Mouse (Mus musculus) liver, adult 2 months (tissue): ENCODE results near the gene Eef1g. TPM values are rescaled to one million over a fixed set of nuclear protein-coding genes. Genes with fewer than 3 reads are reported as not detected.
"Not testable (repeated sequence)": the region's sequence is repeated elsewhere in the genome, so short reads cannot be mapped to it uniquely, and the experiment has no call there.

ENCODE experiments used
- DNase-seq: peaks from one replicate; pipeline ENCODE4 v3.0.0-alpha.2; 2011; ENCODE audit warnings: low read depth, low spot score; ENCODE audit errors: extremely low read depth
- H3K27ac ChIP-seq: fragments of 200-500 bp; replicated peaks from 2 replicates; pipeline ENCODE4 v1.5.1; 2012; ENCODE audit warnings: low read depth, mild to moderate bottlenecking, control low read depth, inconsistent platforms, low read length; ENCODE audit not compliant: insufficient read depth
- H3K27me3 ChIP-seq: fragments of 200-500 bp; 2 replicates; pipeline ENCODE4 v1.6.1; 2012; ENCODE audit warnings: mild to moderate bottlenecking, moderate library complexity, low read length, inconsistent platforms; ENCODE audit not compliant: control insufficient read depth, insufficient read depth
- H3K36me3 ChIP-seq: fragments of 200-500 bp; 2 replicates; pipeline ENCODE4 v1.6.1; 2012; ENCODE audit warnings: low read length, inconsistent platforms; ENCODE audit not compliant: control insufficient read depth, insufficient read depth
- H3K4me1 ChIP-seq: fragments of 200-500 bp; 2 replicates; pipeline ENCODE4 v1.6.1; 2011; ENCODE audit warnings: low read length; ENCODE audit not compliant: control insufficient read depth, insufficient read depth
- H3K4me3 ChIP-seq: fragments of 200-500 bp; 2 replicates; pipeline ENCODE4 v1.5.1; 2011; ENCODE audit warnings: low read depth, mild to moderate bottlenecking, control low read depth, low read length, moderate library complexity; ENCODE audit not compliant: insufficient read depth
- H3K79me2 ChIP-seq: fragments of 200-500 bp; 2 replicates; pipeline ENCODE4 v1.6.1; 2012; ENCODE audit warnings: inconsistent platforms, mild to moderate bottlenecking, low read length, moderate library complexity; ENCODE audit not compliant: control insufficient read depth, insufficient read depth
- H3K9ac ChIP-seq: fragments of 200-500 bp; 2 replicates; pipeline ENCODE4 v1.6.1; 2012; ENCODE audit warnings: low read depth, mild to moderate bottlenecking, control low read depth, inconsistent platforms, low read length
- CTCF ChIP-seq: fragments of 200-500 bp; IDR thresholded peaks from 2 replicates; pipeline ENCODE4 v1.5.1; 2011; ENCODE audit warnings: low read depth, low read length, control low read depth
- POLR2A ChIP-seq: fragments of 200-500 bp; IDR thresholded peaks from 2 replicates; pipeline ENCODE4 v1.6.1; 2011; ENCODE audit warnings: low read length, control low read depth; ENCODE audit not compliant: insufficient read depth; ENCODE audit errors: extremely low read depth
- WGBS: fragments of 180-500 bp; shearing (Covaris S2); methylation state at CpG from one replicate; pipeline ENCODE4 v1.1.7; 2018; 5-methylcytosine and 5-hydroxymethylcytosine counted together
- polyA plus RNA-seq: library from polyadenylated mRNA; depleted of rRNA; stranded (reverse); fragments of >200 nt; gene quantifications from 2 replicates; pipeline ENCODE4 v1.2.3, GENCODE M21; 2012
- total RNA-seq: library from RNA; depleted of rRNA; stranded (reverse); fragments of >200 nt; gene quantifications from 2 replicates; pipeline ENCODE4 v1.2.3, GENCODE M21; 2014

Gene Eef1g
- total and polyA plus RNA-seq, 2 experiments: 101 to 107 TPM

GRCm38 (mm10) chr19:8997546-8997945 is 30.7 kb downstream of the Eef1g start:
- H3K4me3 ChIP-seq: no peak overlapping the region
- no peak for DNase-seq
- WGBS: 66% methylated on average over 4 of the region's 4 CpGs
- H3K4me1 ChIP-seq: no peaks in the 10 kb centered on the region
- H3K9ac ChIP-seq: no peak overlapping the region
- H3K27ac ChIP-seq: no peak overlapping the region
- TF ChIP-seq POLR2A (no peak), CTCF (no peak)
- H3K36me3 ChIP-seq: peaks cover 2% of the 10 kb centered on the region; the same call in 1 of the 2 replicates
- H3K27me3 ChIP-seq: no peaks in the 10 kb centered on the region
- no peaks in the 10 kb centered on the region; the same call in 1 of the 2 replicates for H3K79me2 ChIP-seq

- TF ChIP-seq CTCF (no peak), POLR2A (no peak)
- 91% methylated on average over 6 of the region's 6 CpGs for WGBS
- no peaks in the 10 kb centered on the region for H3K27me3 ChIP-seq
- H3K9ac ChIP-seq: no peak overlapping the region
- H3K27ac ChIP-seq: no peak overlapping the region
- no peaks in the 10 kb centered on the region; the same call in 1 of the 2 replicates for H3K79me2 ChIP-seq
- no peaks in the 10 kb centered on the region for H3K4me1 ChIP-seq
- H3K4me3 ChIP-seq: no peak overlapping the region
- no peak for DNase-seq
- peaks cover 2% of the 10 kb centered on the region; the same call in 1 of the 2 replicates for H3K36me3 ChIP-seq
Measured at GRCm38 (mm10) chr19:8998546-8998945, 31.7 kb downstream of the Eef1g start.

DNA sequence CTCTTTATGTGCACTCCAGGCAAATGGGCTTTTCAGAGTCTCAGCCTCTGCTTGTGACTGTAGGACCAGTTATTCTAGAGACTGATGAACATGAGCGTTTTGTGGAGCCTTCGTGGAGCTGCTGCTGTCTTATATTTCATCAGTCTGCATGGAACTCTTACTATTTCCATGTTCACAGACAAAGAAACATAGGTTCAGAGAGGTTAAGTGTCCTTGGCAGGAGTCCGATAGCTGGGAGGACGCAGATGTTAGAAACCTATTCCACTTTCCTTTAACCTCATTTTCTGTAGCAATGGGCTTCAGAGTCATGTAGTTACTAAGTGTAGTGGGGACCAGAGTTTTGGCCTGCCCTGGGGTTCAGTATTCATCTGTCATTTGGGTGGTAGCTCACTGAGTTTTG is 32.4 kb downstream of the Eef1g start:
- no peaks in the 10 kb centered on the region; the same call in 1 of the 2 replicates for H3K79me2 ChIP-seq
- no peak overlapping the region for H3K4me3 ChIP-seq
- no peaks in the 10 kb centered on the region for H3K27me3 ChIP-seq
- H3K4me1 ChIP-seq: no peaks in the 10 kb centered on the region
- H3K36me3 ChIP-seq: peaks cover 4% of the 10 kb centered on the region; the same call in 1 of the 2 replicates
- no peak overlapping the region for H3K9ac ChIP-seq
- H3K27ac ChIP-seq: no peak overlapping the region
- TF ChIP-seq POLR2A (no peak), CTCF (no peak)
- DNase-seq: no peak
- WGBS: 86% methylated on average over 4 of the region's 4 CpGs

GRCm38 (mm10) chr19:9006915-9007314 is 40.1 kb downstream of the Eef1g start:
- DNase-seq, H3K36me3 ChIP-seq: not testable (repeated sequence)
- WGBS: 95% methylated on average over 2 of the region's 2 CpGs

GRCm38 (mm10) chr19:9019298-9019697 is 52.5 kb downstream of the Eef1g start:
- Histone ChIP-seq H3K4me3 (no peak overlapping the region), H3K9ac (no peak overlapping the region), H3K79me2 (no peaks in the 10 kb centered on the region), H3K4me1 (no peaks in the 10 kb centered on the region; the same call in 1 of the 2 replicates), H3K27ac (no peak overlapping the region), H3K27me3 (no peaks in the 10 kb centered on the region), H3K36me3 (no peaks in the 10 kb centered on the region; the same call in 1 of the 2 replicates)
- WGBS: 95% methylated on average over 3 of the region's 3 CpGs
- no peak for DNase-seq
- TF ChIP-seq POLR2A: no peak
- TF ChIP-seq CTCF: no peak

More at GRCm38 (mm10) chr19:9006915-9007314, 40.1 kb downstream of the Eef1g start:
- not testable (repeated sequence) for H3K9ac ChIP-seq, H3K27me3 ChIP-seq, H3K27ac ChIP-seq, H3K4me1 ChIP-seq, H3K4me3 ChIP-seq, H3K79me2 ChIP-seq

DNA sequence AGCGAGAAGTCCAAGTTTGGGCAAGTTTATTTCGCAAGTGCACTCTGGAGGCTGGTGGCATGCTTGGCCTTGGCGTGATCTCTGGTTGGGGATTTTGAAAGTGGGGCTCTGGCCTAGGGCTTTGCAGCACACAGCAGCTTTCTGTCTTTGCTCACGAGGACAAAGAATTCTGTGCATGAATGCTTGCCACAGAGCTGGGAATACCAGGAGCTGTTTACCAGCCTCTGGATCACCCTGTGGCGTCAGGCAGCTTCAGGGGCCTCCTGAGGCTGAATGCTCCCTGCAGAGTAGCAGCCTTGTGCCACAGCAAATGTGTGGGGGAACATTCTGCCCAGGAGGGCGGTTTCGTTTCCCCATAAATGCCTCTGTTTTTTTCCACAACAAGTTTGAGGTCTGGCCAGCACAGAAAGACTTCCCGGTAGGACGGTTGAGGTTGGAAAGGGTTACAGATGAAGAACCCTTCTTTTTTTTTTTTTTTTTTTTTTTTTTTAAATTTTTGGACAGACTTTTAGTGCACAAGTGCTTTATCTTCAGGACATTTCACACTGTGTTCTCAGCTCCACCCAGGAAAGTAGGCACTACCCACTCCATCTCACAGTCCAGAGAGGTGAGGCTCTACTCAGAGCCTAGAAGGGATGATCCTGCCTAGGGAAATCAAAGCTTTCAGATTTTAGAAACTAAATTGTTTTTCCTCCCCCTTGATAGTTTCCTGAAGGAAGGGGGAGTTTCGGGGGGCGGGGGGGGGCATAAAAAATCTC is 56.4 kb downstream of the Eef1g start:
- Histone ChIP-seq H3K9ac (no peak overlapping the region), H3K27me3 (no peaks in the 10 kb centered on the region), H3K27ac (no peak overlapping the region), H3K36me3 (no peaks in the 10 kb centered on the region), H3K79me2 (no peaks in the 10 kb centered on the region), H3K4me3 (no peak overlapping the region), H3K4me1 (peaks cover 4% of the 10 kb centered on the region; the same call in 1 of the 2 replicates)
- DNase-seq: no peak
- 69% methylated on average over 11 of the region's 11 CpGs for WGBS
- TF ChIP-seq CTCF (no peak), POLR2A (no peak)
